Mouse (Mus musculus) heart, adult 2 months (tissue): ENCODE results near the gene Fam205a1. TPM values are rescaled to one million over a fixed set of nuclear protein-coding genes. Genes with fewer than 3 reads are reported as not detected.

Experiments
- DNase-seq, 2 experiments: peaks; one replicate each; pipeline ENCODE4 v3.0.0; 2021
- H3K27ac ChIP-seq: fragments of 200-600 bp; 2 replicates; pipeline ENCODE4 v1.8.1; 2022
- H3K27me3 ChIP-seq: fragments of 200-500 bp; 2 replicates; pipeline ENCODE4 v1.6.1; 2012; ENCODE audit warnings: mild to moderate bottlenecking, low read length, inconsistent platforms, mixed read lengths; ENCODE audit not compliant: control insufficient read depth, insufficient read depth
- H3K36me3 ChIP-seq: fragments of 200-500 bp; 2 replicates; pipeline ENCODE4 v1.6.1; 2012; ENCODE audit warnings: low read length, inconsistent platforms; ENCODE audit not compliant: control insufficient read depth, insufficient read depth
- H3K4me1 ChIP-seq: fragments of 200-500 bp; 2 replicates; pipeline ENCODE4 v1.6.1; 2011; ENCODE audit warnings: low read length; ENCODE audit not compliant: control insufficient read depth, insufficient read depth
- H3K4me3 ChIP-seq: fragments of 200-600 bp; 2 replicates; pipeline ENCODE4 v1.8.1; 2022
- H3K79me2 ChIP-seq: fragments of 200-500 bp; replicated peaks from 2 replicates; pipeline ENCODE4 v1.6.1; 2012; ENCODE audit warnings: mild to moderate bottlenecking, inconsistent platforms, low read length, moderate library complexity, mixed read lengths; ENCODE audit not compliant: control insufficient read depth, insufficient read depth
- H3K9ac ChIP-seq: fragments of 200-500 bp; 2 replicates; pipeline ENCODE4 v1.6.1; 2012; ENCODE audit warnings: low read depth, mild to moderate bottlenecking, control low read depth, inconsistent platforms, low read length, mixed read lengths
- CTCF ChIP-seq: fragments of 200-600 bp; IDR thresholded peaks from 2 replicates; pipeline ENCODE4 v1.8.1; 2022; ENCODE audit warnings: antibody characterized with exemption, mild to moderate bottlenecking, moderate library complexity
- EP300 ChIP-seq: fragments of 200-500 bp; IDR thresholded peaks from 2 replicates; pipeline ENCODE4 v1.6.1; 2011; ENCODE audit warnings: low read depth, low read length, control low read depth; ENCODE audit not compliant: insufficient read depth
- POLR2A ChIP-seq: fragments of 200-500 bp; IDR thresholded peaks from 2 replicates; pipeline ENCODE4 v1.6.1; 2011; ENCODE audit warnings: mild to moderate bottlenecking, low read depth, low read length, control low read depth; ENCODE audit not compliant: insufficient read depth
- WGBS: fragments of 180-500 bp; shearing (Covaris S2); methylation state at CpG from one replicate; pipeline ENCODE4 v1.1.7; 2018; 5-methylcytosine and 5-hydroxymethylcytosine counted together
- intact Hi-C: fragments of 180-260 bp; cut with DNase I; formaldehyde crosslinking; loops from one replicate; pipeline ENCODE4 v1.15.1; 2025
- polyA plus RNA-seq: library from polyadenylated mRNA; depleted of rRNA; stranded (reverse); fragments of >200 nt; gene quantifications from 2 replicates; pipeline ENCODE4 v1.2.3, GENCODE M21; 2012
- total RNA-seq, 2 experiments: library from RNA; stranded (reverse); gene quantifications; 2 replicates each; pipeline ENCODE4 v1.2.3; 2021

Fam205a1 gene
- total and polyA plus RNA-seq, 3 experiments = not detected

DNA sequence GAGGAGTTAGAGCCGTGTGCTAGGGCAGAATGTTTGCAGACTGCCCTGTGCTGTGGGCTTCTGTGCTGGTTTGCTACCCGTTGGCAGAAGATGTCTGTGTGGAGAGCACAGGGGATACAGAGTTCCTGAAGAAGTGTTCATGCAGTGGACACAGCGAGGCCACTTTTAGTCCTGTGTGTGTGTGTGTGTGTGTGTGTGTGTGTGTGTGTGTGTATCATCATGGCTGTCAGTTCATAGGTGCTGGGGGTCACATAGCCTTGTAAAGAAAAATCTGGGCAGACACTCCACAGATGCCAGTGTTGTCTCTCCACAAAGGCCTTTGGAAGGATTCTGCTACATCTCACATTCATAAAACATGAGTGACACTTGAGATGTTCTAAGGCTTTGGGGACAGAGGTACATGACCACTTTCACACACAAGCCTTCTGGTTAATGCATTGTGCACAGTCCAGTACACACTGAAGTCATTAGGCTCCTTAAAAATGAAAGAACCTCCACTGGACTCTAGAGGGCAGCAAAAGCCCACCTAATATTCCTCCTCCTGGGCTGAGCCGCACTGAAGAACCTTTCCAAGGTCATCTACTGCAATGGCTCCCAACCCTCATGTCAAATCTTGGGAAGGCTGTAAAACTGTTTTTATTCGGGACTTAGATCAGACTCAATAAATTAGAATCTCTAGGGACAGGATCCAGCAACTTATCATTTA, 23.1 kb upstream of the Fam205a1 start:
- Histone ChIP-seq H3K27me3 (no peaks in the 10 kb centered on the region), H3K79me2 (no peaks in the 10 kb centered on the region), H3K36me3 (no peaks in the 10 kb centered on the region), H3K4me1 (no peaks in the 10 kb centered on the region), H3K4me3 (no peak overlapping the region), H3K9ac (no peak overlapping the region), H3K27ac (no peak overlapping the region)
- intact Hi-C loops = loop anchor here (1.0 to 5.0 kb wide), 3 partner anchors 41 to 89 kb away; partner anchors contain the start of gene Phf24
- 29% methylated on average over 5 of the region's 5 CpGs for WGBS
- TF ChIP-seq POLR2A = no peak
- TF ChIP-seq EP300 = peak; percentile 71; the same call in 1 of the 2 replicates
- TF ChIP-seq CTCF = peak; percentile 78
- peak; percentile 35 to 38 for DNase-seq

DNA sequence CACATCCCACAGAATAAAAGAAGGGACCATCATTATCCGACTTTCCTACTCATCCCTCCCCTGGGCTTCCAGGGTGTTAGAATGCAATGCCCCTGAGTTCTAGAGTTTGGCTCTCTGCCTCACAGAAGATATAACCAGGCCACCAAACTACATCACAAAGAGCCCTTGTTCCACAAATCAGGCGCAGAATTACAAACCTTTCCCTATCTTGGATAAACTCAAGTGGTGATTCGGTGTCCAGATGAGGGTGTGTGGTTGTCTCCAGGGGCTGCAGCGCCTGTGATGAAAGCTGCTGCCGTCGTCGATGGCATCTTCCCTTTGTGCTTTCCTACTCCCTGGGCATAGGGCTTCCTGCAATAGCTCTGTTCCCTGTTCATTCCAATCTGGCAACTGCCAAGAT, 20.4 kb upstream of the Fam205a1 start, which contains the start of gene Fam205c:
Gene Fam205c (minus strand): TSS at position 101 of the 400 bp plus-strand sequence.
- no peak for DNase-seq

DNA sequence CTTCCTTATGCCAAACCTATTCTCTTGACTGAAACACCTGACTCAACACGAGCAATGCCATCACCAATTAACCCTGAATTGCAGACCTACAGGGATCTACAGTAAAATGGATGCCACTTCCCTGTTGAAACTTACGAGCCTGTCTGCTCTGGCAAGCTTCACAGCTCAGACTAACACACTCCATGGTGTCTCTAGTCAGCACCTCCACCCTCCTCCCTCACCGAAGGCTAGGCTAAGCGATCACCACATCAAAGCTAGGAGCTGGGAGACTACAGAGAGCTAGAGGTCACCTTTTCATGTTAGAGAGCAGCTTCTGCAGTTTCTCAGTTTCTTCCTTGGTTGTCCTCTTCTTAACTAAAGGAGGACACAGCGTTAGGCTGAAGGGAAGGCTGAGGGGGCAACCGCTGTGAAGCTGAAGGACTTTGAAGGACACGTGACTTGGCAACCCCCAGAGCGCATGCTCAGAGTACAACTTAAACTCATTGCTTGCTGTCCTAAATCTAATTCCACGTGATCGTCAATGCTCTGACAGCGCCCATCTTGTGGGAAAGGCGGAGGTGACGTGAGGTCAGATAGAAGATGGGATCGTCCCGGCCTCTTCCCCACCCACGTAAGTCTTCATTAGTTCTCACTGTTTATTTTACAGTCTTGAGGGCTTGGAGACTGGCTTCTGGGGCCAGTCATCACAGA, 19.2 kb upstream of the Fam205a1 start:
- no peak overlapping the region for H3K9ac ChIP-seq
- DNase-seq = peak in 1 of 2 experiments; percentile 9

More for the DNA sequence above, 20.4 kb upstream of the Fam205a1 start, which contains the start of gene Fam205c:
- Histone ChIP-seq H3K79me2 (no peaks in the 10 kb centered on the region), H3K4me1 (no peaks in the 10 kb centered on the region), H3K36me3 (no peaks in the 10 kb centered on the region), H3K9ac (no peak within 1 kb of the TSS), H3K27ac (no peak within 1 kb of the TSS), H3K4me3 (no peak within 1 kb of the TSS), H3K27me3 (no peaks in the 10 kb centered on the region)
- TF ChIP-seq CTCF (no peak), EP300 (no peak), POLR2A (no peak)
- intact Hi-C loops = no loop called here
- WGBS = 71% methylated on average over 7 of the region's 7 CpGs

DNA sequence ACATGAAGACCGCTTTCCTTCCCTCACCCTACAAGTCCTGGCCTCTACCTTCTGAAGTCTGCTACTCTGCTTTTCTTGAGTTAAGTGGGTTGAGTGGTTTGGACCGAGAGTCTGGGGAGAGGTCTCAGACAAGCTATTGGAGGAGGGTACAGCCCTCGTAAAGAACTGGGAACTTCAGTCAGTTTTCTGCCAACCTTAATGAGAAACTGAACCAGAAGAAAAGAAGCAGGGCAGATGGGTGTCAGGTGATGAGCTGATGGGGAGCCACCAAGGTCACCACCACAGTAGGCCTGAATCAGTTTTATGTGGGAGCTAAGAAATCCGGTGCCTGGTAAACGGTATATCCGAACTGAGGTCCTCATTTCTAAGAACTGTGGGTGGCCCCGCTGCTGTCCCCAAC, 18.5 kb upstream of the Fam205a1 start:
- H3K27ac ChIP-seq = no peak overlapping the region
- TF ChIP-seq POLR2A = no peak
- TF ChIP-seq EP300 = no peak
- TF ChIP-seq CTCF = no peak
- no peaks in the 10 kb centered on the region for H3K36me3 ChIP-seq
- DNase-seq = no peak
- no peaks in the 10 kb centered on the region for H3K27me3 ChIP-seq
- H3K79me2 ChIP-seq = no peaks in the 10 kb centered on the region
- WGBS = 94% methylated on average over 7 of the region's 7 CpGs
- no peak overlapping the region for H3K4me3 ChIP-seq
- intact Hi-C loops = no loop called here
- H3K9ac ChIP-seq = no peak overlapping the region
- H3K4me1 ChIP-seq = no peaks in the 10 kb centered on the region

More for the DNA sequence above, 19.2 kb upstream of the Fam205a1 start:
- H3K4me3 ChIP-seq = no peak overlapping the region
- no peaks in the 10 kb centered on the region for H3K36me3 ChIP-seq
- no peaks in the 10 kb centered on the region for H3K4me1 ChIP-seq
- H3K27ac ChIP-seq = peak overlapping the region; percentile 41
- whole genome bisulfite sequencing = 73% methylated on average over 16 of the region's 16 CpGs
- no peaks in the 10 kb centered on the region for H3K79me2 ChIP-seq
- intact Hi-C loops = no loop called here
- no peak for TF ChIP-seq CTCF
- no peak for TF ChIP-seq EP300
- TF ChIP-seq POLR2A = no peak
- H3K27me3 ChIP-seq = no peaks in the 10 kb centered on the region

DNA sequence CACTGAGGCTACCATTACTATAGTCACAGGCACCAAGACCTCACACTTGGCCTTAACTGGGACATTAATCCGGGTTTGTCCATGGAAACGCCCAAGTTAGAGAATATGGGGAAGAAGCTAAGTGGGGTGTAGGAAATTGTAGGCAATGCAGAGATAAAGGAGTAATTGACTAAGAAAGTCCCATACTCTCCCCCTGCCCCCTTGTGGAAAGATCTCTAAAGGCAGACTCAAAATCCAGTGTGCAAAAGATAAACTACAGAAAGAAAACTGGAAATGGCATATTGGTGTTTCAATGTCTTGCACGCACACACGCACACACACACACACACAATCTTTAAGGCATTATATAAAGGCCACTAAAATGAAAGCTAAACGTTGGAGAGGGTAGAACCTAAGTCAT, 17.1 kb upstream of the Fam205a1 start:
- Histone ChIP-seq H3K27me3 (no peaks in the 10 kb centered on the region), H3K9ac (no peak overlapping the region), H3K4me1 (no peaks in the 10 kb centered on the region), H3K79me2 (no peaks in the 10 kb centered on the region), H3K36me3 (no peaks in the 10 kb centered on the region), H3K4me3 (no peak overlapping the region), H3K27ac (no peak overlapping the region)
- DNase-seq = no peak
- intact Hi-C loops = no loop called here
- TF ChIP-seq EP300 = no peak
- TF ChIP-seq CTCF = peak; percentile 35
- 74% methylated on average over 5 of the region's 5 CpGs for WGBS

DNA sequence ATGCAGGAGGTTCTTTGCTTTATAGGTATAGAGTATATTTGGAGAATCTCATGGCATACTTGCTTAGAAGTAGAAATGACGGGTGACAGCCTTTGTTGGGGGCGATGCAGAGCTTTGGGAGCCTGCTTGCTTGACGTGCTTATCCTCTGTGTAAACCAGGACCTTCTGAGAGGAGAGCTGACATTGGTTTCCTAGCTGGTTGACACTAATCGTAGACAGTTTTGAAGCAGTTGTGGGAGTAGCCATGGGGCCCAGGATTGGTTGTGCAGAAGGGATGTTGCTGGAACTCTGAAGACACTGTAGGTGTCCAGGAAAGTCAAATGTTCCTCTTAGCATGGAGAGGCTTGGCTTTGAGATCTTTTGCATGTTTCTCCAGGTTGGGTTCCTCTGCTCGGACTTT, 14.5 kb upstream of the Fam205a1 start:
- intact Hi-C loops = no loop called here
- no peak overlapping the region for H3K4me3 ChIP-seq
- 87% methylated on average over 5 of the region's 5 CpGs for WGBS

More for the DNA sequence above, 14.5 kb upstream of the Fam205a1 start:
- no peaks in the 10 kb centered on the region for H3K36me3 ChIP-seq
- H3K27ac ChIP-seq = no peak overlapping the region
- no peak for DNase-seq
- no peak overlapping the region for H3K9ac ChIP-seq
- H3K4me1 ChIP-seq = no peaks in the 10 kb centered on the region
- H3K27me3 ChIP-seq = no peaks in the 10 kb centered on the region
- TF ChIP-seq CTCF (no peak), EP300 (no peak), POLR2A (no peak)
- H3K79me2 ChIP-seq = no peaks in the 10 kb centered on the region
